Mouse (Mus musculus) Patski (cell line): ENCODE data around the gene Dis3l. TPM values are rescaled to one million over a fixed set of nuclear protein-coding genes. Genes with fewer than 3 reads are reported as not detected.

Experiments used
- ATAC-seq: fragments of 100-300 bp; one replicate; pipeline ENCODE4 v1.8.0; 2021
- CTCF ChIA-PET: fragments of 350-600 bp; sonication (Branson Sonifier 250); formaldehyde crosslinking; loops from one replicate; lab custom pipeline; 2022; ENCODE audit warnings: inconsistent platforms; lab: Charles Lee
- POLR2A ChIA-PET: fragments of 350-600 bp; sonication (Branson Sonifier 250); formaldehyde crosslinking; loops from one replicate; lab custom pipeline; 2022; ENCODE audit warnings: antibody characterized with exemption, inconsistent platforms; lab: Charles Lee
- DNase-seq: peaks from one replicate; pipeline ENCODE4 v3.0.0-alpha.2; 2011; ENCODE audit warnings: low read depth, low spot score
- H3K27me3 ChIP-seq: fragments of 371-371 bp; one replicate; pipeline ENCODE4 v1.5.1; 2021
- CTCF ChIP-seq: fragments of 100-300 bp; IDR thresholded peaks from one replicate; pipeline ENCODE4 v1.5.1; 2021
- in situ Hi-C: fragments of 300-500 bp; cut with MboI; formaldehyde crosslinking; loops from 3 replicates; pipeline ENCODE4 v1.11.1; 2018; ENCODE audit warnings: low pct_unique_long_range_greater_than_20kb, mixed read lengths
- polyA plus RNA-seq: library from polyadenylated mRNA; unstranded; gene quantifications from one replicate; pipeline ENCODE4 v1.2.3, GENCODE M21; 2021

Gene Dis3l
- polyA plus RNA-seq, result 21.8 TPM

- ChIA-PET POLR2A (no interaction called here), CTCF (no interaction called here)
- no peaks in the 10 kb centered on the region for H3K27me3 ChIP-seq
- ATAC-seq, result no peak
- in situ Hi-C loops, result loop anchor here (25.0 kb wide), 1 partner anchor 596 kb away; no protein-coding TSS in a partner anchor
- no peak for TF ChIP-seq CTCF
- DNase-seq, result no peak
Measured at GRCm38 (mm10) chr9:64341254-64341566, at the start of gene Dis3l. Gene Dis3l, minus strand, starts transcription at chr9:64341288.

GRCm38 (mm10) chr9:64389576-64390292 is 48.6 kb upstream of the Dis3l start:
- ATAC-seq (no peak), DNase-seq (no peak)
- no peak for TF ChIP-seq CTCF
- in situ Hi-C loops, result loop anchor here (5.0 kb wide), 2 partner anchors 42 to 248 kb away; no protein-coding TSS in a partner anchor
- POLR2A ChIA-PET, result no interaction called here
- peaks cover 22% of the 10 kb centered on the region for H3K27me3 ChIP-seq
- CTCF ChIA-PET, result no interaction called here

- DNase-seq (no peak), ATAC-seq (no peak)
- H3K27me3 ChIP-seq, result peaks cover 22% of the 10 kb centered on the region
- POLR2A ChIA-PET, result interaction anchor here (0.9 kb wide), 1 partner anchor 34 kb away, joined by 3 read pairs; no protein-coding TSS in a partner anchor
- in situ Hi-C loops, result no loop called here
- CTCF ChIA-PET, result no interaction called here
- no peak for TF ChIP-seq CTCF
Measured at GRCm38 (mm10) chr9:64386466-64387211, 45.6 kb upstream of the Dis3l start.

GRCm38 (mm10) chr9:64385511-64386465 is 44.7 kb upstream of the Dis3l start, which contains the start of gene Megf11:
Gene Megf11, plus strand, starts transcription at chr9:64385626.
- H3K27me3 ChIP-seq, result peaks cover 19% of the 10 kb centered on the region
- peak; percentile 14 for ATAC-seq
- TF ChIP-seq CTCF, result no peak
- ChIA-PET POLR2A (interaction anchor here (0.5 to 0.6 kb wide), 2 partner anchors 332 to 426 kb away, joined by 3 to 4 read pairs; no protein-coding TSS in a partner anchor), CTCF (interaction anchor here (1.1 kb wide), 1 partner anchor 8 kb away, joined by 3 read pairs; no protein-coding TSS in a partner anchor)
- DNase-seq, result no peak
- in situ Hi-C loops, result no loop called here

- ChIA-PET CTCF (interaction anchor here (1.1 to 1.9 kb wide), 3 partner anchors 11 to 28 kb away, joined by 3 to 4 read pairs (median 4); no protein-coding TSS in a partner anchor), POLR2A (interaction anchor here (0.5 kb wide), 1 partner anchor 103 kb away, joined by 4 read pairs; no protein-coding TSS in a partner anchor)
- DNase-seq (no peak), ATAC-seq (no peak)
- in situ Hi-C loops, result no loop called here
- H3K27me3 ChIP-seq, result peaks cover 19% of the 10 kb centered on the region
- TF ChIP-seq CTCF, result no peak
Measured at GRCm38 (mm10) chr9:64383021-64383788, 42.1 kb upstream of the Dis3l start.

GRCm38 (mm10) chr9:64376380-64376779 is 35.3 kb upstream of the Dis3l start:
- ATAC-seq (no peak), DNase-seq (peak; percentile 66)
- POLR2A ChIA-PET, result no interaction called here
- H3K27me3 ChIP-seq, result peaks cover 6% of the 10 kb centered on the region
- in situ Hi-C loops, result no loop called here
- TF ChIP-seq CTCF, result no peak
- CTCF ChIA-PET, result no interaction called here

- in situ Hi-C loops, result no loop called here
- TF ChIP-seq CTCF, result no peak
- peaks cover 6% of the 10 kb centered on the region for H3K27me3 ChIP-seq
- CTCF ChIA-PET, result interaction anchor here (1.3 kb wide), 1 partner anchor 96 kb away, joined by 3 read pairs; no protein-coding TSS in a partner anchor
- POLR2A ChIA-PET, result interaction anchor here (1.2 kb wide), 1 partner anchor 17 kb away, joined by 3 read pairs; no protein-coding TSS in a partner anchor
- DNase-seq, result no peak
- ATAC-seq, result no peak
Measured at GRCm38 (mm10) chr9:64371305-64371819, 30.3 kb upstream of the Dis3l start.

GRCm38 (mm10) chr9:64369871-64370270 is 28.8 kb upstream of the Dis3l start:
- ATAC-seq, result no peak
- CTCF ChIA-PET, result no interaction called here
- in situ Hi-C loops, result no loop called here
- no peak for TF ChIP-seq CTCF
- DNase-seq, result no peak
- H3K27me3 ChIP-seq, result peaks cover 9% of the 10 kb centered on the region
- POLR2A ChIA-PET, result no interaction called here

- no peak for DNase-seq
- POLR2A ChIA-PET, result no interaction called here
- no peak for ATAC-seq
- H3K27me3 ChIP-seq, result peaks cover 3% of the 10 kb centered on the region
- in situ Hi-C loops, result no loop called here
- CTCF ChIA-PET, result no interaction called here
- no peak for TF ChIP-seq CTCF
Measured at GRCm38 (mm10) chr9:64361231-64361950, 20.3 kb upstream of the Dis3l start.
